Mouse (Mus musculus) left cerebral cortex, postnatal 14 days (tissue): ENCODE data around the gene Bicra. TPM values are rescaled to one million over a fixed set of nuclear protein-coding genes. Genes with fewer than 3 reads are reported as not detected.

Source experiments
- DNase-seq, 2 experiments: peaks; one replicate each; pipeline ENCODE4 v3.0.0; 2021 to 2022; ENCODE audit warnings: low spot score in 2 of 2, mixed read lengths in 1 of 2
- intact Hi-C: fragments of 180-260 bp; cut with DNase I; formaldehyde crosslinking; loops from one replicate; pipeline ENCODE4 v1.15.1; 2025
- total RNA-seq, 2 experiments: library from RNA; stranded (reverse); gene quantifications; 2 replicates each; pipeline ENCODE4 v1.2.3; 2021

Gene Bicra
- total RNA-seq, 2 experiments from 2014 or later, result 14.6 to 16.9 TPM

DNA sequence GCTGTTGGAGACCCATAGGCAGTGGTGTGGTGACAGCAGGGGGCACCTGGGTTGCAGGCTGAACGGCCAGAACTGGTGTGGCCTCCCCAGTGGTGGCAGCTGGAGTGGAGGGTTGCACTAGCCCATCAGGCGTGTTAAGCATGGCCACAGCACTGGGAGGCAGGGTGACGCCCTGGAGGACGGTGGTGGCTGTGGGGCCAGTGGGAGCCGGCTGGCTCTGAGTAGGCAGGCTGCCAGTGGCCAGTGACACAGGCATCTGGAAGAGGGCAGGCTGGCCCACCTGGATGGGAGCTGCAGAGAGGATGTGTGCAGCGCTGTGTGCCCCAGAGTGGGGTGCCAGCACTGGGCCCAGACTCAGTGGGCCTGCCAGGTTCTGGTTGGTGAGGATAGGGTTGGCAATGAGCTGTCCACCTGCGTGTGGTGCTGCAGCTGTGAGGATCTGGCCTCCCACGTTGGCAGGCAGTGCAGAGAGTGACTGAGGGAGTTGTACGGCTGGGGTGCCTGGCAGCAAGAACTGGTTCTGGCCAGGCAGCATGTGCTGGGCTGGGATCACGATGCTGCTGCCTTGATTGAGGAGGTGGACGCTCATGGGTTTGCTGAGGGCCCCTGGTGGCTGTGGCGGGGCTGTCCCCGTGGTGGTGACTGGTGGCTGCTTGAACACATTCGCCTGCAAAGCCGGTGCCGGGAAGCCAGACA lies 59.9 kb downstream of the Bicra start:
- no peak for DNase-seq
- intact Hi-C loops, result loop anchor here (10.0 kb wide), 1 partner anchor 167 kb away; no protein-coding TSS in a partner anchor

DNA sequence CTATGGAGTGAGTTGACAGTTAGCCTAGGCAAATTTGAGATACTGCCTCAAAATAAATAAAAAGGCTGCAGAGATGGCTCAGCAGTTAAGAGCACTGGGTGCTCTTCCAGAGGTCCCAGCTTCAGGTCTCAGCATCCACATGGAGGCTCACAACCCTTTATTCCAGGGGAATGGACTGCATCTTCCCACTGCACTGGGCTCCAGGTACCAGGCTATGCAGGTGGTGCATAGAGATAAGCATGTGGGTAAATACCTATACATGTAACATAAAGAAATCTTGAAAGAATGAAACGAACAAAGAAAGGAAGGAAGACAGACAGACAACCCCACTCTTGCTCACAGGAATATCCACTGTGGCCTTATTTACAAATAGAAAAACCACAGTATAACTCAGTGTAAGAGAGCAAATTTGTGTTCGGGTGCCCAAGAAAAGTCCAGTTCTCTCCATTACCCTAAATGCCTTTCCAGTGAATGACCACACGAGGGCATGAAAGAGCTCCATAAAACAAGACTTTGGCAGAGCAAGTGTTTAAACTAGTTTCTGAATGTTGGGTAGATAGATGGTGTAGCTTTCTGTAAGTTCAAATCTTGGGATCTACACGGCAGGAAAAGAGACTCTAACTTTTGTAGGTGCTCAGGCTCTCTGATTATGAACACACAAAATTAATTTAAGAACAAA lies 64.9 kb downstream of the Bicra start:
- intact Hi-C loops, result loop anchor here (2.0 to 10.0 kb wide), 2 partner anchors 70 to 172 kb away; no protein-coding TSS in a partner anchor
- peak; percentile 53 to 57 for DNase-seq

DNA sequence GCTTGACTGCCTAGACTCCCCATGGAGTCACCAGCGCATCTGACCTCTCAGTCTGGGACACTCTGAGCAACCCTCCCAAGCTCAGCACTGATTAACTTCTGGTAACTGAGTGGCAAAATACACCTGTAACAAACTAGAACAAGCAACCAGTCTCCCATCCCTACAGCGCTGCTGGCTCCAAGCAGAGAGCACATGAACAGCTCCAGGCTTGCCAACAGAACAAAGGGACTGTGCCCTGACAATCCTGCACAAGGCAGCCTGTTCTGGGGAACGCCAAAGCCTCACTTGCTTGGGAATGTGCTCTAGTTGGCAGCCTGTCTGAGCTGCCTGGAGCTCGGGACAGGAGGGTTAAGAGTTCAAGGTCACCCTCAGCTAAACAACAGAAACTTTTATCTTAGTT lies 66.2 kb downstream of the Bicra start:
- DNase-seq, result no peak
- intact Hi-C loops, result loop anchor here (10.0 kb wide), 1 partner anchor 173 kb away; no protein-coding TSS in a partner anchor

DNA sequence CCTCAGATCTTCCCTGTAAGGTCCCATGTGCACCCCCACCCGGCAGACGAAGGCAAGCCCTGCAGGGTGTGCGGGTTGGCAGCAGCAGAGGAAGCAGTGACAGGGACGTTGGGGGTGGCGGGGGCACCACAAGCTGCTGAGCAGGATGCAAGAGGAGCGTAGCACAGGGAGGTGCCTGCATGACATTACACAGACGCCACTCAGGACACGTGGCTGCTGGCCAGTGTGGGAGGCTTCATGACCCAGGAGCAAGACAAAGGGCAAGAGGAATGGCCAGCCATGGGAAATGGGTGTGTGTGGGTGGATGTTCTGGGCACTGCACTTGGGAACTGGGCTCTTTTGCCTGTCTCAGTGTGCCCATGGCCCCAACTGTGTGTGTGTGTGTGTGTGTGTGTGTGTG lies 67.5 kb downstream of the Bicra start:
- peak; percentile 28 to 57 for DNase-seq
- intact Hi-C loops, result loop anchor here (10.0 kb wide), 1 partner anchor 175 kb away; no protein-coding TSS in a partner anchor

DNA sequence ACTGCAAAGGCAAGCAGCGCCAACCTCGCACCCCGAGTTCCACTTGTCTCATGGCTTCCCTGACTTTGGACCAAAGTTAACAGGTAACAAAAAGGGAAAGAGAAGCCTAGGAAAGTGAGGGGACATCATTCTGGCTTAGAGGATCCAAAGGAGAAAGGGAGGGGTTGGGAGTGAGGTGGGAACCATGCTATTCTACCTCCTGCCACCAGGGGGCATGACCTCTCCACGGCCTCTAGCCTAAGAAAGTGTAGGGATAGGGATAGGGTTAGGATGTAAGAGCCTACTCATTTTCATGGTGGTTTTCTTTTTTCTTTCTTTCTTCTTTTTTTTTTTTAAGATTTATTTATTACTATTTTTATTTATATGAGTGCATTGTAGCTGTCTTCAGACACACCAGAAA lies 71.8 kb downstream of the Bicra start:
- no peak for DNase-seq
- intact Hi-C loops, result no loop called here

DNA sequence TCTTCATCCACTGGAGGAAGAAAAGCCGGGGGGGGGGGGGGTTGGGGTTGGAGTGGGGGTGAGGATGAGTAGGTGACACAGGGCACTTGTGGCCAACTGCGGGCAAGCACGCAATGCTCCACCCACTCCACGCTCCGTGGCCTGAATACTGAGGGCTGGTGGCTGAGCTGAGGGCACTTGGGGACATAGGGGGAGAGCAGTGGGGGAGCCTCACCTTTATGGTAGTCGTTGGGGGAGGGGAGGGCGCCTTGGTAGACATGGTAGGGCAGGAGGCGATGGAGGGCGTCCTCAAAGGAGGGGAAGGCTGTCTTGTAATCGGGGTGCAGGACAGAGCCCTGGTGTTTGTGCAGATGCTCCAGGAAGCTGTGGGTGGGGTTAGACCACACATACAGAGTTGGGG lies 72.3 kb downstream of the Bicra start:
- DNase-seq, result no peak
- intact Hi-C loops, result no loop called here

DNA sequence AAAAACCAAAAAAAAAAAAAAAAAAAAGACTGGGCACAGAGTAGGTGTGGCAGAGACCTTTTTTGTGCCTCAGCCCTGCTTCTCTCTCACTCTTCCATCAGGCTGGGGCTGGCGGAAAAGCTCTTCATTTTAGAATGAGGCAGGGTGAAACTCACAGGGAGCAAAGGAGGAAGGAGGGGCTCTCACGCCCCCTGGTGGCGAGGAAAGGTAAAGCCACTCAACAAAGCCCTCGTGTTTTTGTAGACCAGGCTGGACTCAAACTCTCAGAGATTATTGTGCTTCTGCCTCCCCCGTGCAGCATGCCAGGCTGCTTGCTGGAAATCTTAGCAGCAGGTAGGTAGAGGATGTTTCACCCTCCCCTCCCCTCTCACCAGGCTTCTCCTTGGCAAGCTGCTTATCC lies 73.0 kb downstream of the Bicra start:
- peak; percentile 72 to 81 for DNase-seq
- intact Hi-C loops, result no loop called here

DNA sequence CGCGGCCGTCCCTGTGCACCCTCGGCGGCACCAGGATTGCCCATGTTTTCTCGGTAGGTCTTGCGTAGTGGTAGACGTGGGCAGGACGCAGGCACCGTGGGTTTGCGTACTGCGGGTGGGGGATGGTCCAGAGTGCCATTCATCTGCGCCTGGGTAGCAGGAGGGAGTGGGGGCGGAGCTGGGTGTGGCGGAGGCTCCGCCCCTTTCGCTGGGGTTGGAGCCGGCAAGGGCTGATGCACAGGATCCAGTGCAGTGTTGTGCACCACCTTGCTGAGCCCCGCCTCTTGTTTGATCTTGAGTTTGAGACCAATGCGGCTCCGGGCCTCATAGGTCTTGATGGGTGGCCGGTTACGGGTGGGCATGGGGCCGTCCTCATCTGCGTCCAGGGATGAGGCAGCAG lies 75.5 kb downstream of the Bicra start:
- DNase-seq, result no peak
- intact Hi-C loops, result no loop called here

DNA sequence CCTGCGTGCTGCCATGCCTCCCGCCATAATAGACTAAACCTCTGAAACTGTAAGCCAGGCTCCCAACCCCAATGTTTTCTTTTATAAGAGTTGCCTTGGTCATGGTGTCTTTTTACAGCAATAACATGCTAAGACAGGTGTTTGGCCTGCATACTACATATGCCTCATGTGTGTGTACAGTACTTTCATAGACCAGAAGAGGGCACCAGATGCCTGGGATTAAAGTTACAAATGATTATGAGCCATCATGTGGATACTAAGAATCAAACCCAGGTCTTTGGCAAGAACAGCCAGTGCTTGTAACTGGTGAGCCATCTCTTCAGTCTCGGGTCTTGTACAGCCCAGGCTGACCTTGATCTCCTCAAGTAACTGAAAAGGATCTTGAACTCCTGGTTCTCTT lies 78.0 kb downstream of the Bicra start:
- DNase-seq, result no peak
- intact Hi-C loops, result no loop called here

DNA sequence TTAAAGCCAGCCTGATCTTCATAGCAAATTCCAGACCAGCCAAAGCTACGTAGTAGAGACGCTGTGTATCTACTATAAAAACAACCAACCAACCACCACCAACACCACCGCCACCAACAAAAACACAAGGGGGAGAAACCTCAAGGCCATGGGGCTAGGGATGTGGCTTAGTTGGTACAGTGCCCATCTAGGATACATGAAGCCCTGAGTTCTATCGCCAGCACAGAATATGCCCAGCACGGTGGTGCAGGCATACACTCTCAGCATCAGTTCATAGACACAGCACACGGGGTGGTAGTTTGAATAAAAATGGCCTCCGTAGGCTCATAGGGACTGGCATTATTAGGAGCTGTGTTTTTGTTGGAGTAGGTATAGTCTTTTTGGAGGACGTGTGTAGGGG lies 79.4 kb downstream of the Bicra start:
- DNase-seq, result no peak
- intact Hi-C loops, result no loop called here

DNA sequence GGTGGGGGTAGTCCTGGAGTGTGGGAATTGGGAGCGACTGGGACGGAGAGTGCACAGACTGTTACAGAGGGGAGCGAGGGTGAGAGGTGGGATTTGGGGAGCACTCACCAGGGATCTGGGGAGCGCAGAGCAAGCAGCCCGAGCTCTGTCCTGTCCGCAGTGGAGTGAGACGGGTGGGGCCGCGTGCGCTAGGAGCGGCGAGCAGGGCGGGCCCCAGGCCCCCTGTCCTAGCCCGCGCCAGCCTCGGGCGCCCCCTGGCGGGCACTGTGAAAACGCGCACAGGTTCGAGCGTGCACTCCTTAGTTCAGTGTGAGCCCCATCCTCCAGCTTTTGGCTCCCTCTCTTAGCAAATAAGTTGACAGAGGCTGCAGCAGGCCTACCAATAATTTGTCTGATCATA lies 80.4 kb downstream of the Bicra start, which contains the start of gene Ehd2:
Gene Ehd2 (minus strand): TSS at position 256 of the 400 bp plus-strand sequence.
- intact Hi-C loops, result no loop called here
- peak in 1 of 2 experiments; percentile 57 for DNase-seq

DNA sequence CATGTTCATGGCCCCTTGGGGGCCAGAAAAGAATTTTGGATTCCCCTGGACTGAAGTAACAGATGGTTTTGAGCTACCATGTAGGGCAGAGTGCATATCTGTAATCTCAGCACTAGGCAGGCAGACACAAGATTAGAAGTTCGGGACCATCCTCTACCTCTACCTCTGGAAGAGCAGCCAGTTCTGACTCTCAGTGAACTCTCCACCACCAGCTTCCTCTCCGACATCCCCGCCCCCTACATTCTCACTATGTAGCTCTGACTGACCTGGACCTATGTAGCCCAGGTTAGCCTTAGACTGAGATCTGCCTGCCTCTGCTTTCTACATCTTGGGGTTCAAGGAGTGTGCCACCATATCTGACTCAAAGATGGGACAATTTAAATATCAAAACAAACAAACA lies 81.2 kb downstream of the Bicra start:
- intact Hi-C loops, result no loop called here
- DNase-seq, result no peak

DNA sequence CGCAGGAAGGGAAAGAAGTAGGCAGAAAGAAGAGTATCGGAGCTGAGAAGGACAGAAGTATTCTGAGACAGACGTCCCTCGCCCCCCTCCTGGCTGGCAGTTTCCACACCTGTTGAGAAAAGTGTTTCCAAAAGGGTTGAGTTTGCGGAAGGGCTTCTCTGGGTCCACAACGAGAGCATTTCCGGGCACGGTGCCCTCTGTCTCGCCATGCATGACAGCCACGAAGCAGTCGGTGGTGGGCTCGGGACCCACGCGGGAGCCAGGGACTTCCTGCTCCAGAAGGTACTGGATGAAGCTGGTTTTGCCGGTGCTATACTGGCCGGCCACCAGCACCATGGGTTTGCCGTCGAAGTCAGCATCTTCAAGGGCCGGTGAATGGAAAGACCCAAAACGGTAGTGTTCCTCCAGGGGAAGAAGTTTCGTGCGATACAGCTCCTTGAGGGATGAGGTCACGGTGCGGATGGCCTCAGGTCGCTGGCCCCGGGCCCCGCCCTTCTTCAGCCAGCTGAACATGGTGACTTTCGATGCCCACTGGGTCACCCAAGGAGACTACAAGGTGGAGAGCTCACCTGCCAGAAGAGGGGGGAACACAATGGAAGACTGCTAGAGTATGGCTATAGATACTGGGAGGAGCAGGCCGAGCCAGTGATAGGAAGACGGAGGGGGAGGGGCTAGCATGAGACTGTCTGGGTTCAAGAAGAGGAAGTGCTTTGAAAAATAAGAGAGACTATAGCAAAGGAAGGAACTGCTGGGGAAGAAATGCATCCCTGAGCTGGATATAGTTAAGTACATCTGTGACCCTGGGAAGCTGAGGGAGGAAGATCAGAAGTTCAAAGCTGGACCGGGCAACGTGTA lies 83.7 kb downstream of the Bicra start:
- no peak for DNase-seq
- intact Hi-C loops, result no loop called here

DNA sequence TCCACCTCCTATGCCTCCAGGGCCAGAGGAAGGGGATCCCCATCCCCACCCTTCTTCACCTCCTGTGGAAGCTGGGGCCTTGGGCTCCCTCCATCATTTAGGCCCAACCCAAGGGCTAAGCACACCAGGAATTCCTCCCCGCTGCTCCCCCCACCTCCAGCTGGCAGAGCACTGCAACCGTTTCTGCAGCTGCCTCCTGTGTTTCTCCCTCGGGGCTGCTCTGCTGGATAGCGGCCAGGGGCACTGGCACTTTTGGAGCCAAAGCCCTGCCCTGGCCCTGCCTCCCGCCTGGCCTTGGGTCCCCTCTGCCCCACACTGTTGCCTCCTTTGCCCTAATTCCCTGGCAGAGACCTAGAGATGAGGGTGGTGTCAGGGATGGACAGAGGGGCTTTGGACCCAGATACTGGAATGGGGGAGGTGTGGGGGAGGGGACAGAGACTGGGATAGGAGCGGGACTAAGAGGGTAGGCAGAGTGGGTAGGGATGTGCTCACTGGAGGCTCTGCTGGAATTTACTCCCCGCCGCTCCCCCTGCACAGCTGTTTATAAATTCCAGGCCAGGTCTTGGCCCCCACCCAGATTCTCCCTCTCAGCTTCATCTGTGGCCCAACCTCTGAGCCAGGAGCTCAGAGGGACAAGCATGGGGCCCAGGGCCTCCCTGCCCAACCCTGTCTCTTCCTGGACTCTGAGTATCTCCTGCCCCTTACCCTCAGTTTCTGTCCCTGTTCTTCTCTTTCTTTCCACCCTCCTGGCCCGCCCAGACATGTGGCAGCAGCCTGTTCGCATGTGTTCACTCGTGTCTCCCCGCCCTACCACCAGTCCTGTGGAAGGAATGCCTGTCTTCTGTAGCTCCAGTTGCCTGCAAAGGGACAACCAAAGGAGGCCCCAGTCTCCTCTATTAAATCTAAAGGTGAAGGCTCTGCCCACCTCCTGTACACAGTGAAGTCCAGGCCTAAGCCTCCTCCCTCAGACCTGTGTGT lies 85.1 kb downstream of the Bicra start:
- DNase-seq, result peak; percentile 54 to 57
- intact Hi-C loops, result no loop called here

DNA sequence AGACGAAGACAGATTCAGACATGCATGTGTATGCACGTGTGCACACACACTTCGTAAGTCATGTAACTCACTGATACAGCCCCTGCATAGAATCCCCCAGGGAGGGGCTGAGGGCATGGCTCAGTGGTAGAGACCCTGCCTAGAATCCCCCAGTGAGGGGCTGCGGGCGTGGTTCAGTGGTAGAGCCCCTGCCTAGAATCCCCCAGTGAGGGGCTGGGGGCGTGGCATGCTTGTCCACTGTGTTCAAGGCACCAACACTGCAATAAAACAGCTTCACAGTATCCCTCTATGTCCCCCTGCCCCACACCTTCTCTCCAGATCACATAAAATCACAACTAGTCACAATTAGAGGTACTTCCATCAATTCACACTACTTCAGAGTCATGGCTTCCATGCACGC lies 85.9 kb downstream of the Bicra start:
- intact Hi-C loops, result no loop called here
- no peak for DNase-seq

DNA sequence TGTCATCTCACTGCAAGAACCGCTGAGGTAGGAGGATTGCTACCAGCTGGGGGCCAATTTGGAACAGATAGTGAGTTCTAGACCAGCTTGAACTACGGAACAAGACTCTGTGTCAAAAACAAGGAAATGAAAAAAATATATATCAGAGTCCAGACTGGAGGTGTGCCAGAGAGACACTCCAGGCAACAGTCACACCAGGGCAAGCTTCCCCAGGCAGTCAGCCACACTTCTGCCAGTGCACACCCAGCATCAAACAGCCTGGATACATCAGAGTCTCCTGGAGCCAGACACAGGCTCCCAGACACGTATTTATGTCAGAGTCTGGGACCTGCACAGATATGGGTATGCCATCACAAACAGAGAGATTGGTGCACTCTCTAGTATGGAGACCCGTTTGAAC lies 86.5 kb downstream of the Bicra start:
- intact Hi-C loops, result no loop called here
- no peak for DNase-seq

DNA sequence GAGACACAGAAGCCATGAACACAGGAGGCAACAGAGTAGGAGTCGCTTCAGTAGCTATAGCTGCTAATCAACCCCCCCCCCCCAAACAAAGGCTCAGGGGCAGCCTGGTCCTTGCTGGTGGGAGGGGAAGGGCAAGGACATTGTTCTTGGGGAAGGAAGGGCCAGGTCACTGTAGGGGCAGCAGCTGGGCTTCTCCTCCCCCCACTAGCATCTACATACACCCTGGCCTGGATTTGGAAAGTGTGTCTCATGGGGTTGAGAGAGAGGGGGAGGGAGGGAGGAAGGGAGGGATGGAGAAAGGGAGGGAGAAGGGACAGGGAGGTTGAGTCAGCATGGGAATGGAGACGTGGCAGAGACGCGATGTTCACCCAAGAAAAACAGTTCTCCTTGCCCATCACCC lies 87.0 kb downstream of the Bicra start:
- intact Hi-C loops, result no loop called here
- no peak for DNase-seq

DNA sequence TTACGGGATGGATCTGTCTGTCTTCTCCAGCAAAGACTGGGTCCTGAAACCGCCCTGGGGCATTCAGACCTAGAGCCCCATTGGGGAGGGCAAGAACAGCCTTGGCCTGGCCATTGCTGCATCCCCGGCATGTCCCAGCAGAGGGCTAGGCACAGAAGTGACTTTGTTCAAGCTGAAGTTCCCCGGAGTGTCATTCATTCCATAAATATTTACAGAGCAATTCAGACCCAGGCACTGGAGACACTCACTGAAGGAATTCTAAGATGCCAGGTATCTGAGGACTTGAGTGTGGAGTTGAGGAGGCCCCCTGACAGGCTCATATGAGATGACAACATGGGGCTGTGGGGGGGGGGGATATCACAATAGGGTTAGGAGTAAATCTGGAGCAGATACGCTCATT lies 91.6 kb downstream of the Bicra start:
- intact Hi-C loops, result no loop called here
- DNase-seq, result no peak

DNA sequence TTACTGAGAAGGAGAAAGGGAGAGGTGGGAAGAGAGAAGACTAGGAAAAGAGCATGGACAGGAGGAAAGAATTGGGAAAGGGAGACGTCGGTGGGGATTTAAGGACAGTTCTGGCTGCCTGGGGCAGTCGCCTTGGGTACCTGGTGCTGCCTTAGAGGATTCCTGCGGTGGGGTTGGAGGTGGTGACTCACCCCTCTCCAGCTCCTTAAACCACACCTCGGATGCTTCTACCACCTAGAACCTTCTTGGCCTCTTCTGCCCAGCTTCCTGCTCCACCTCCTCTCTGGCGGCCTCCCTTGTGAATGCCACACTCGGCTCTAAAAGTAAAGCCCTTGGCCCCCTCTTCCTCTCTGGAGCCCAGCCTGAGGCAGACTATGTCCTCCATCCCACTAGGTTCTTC lies 92.2 kb downstream of the Bicra start:
- intact Hi-C loops, result no loop called here
- DNase-seq, result no peak
